Mouse (Mus musculus) liver, embryonic 15.5 days (tissue): ENCODE data around the gene Gins2. TPM values are rescaled to one million over a fixed set of nuclear protein-coding genes. Genes with fewer than 3 reads are reported as not detected.
A peak's percentile ranks its signal among the peaks of the same experiment; 100 is the strongest.

Source experiments
- ATAC-seq: fragments of 200-750 bp; cut with Nextera tagmentation; 2 replicates; pipeline ENCODE4 v1.8.0; 2017; ENCODE audit warnings: moderate number of reproducible peaks, mild to moderate bottlenecking, moderate library complexity; ENCODE audit not compliant: insufficient read depth
- H3K27ac ChIP-seq: fragments of 300-500 bp; sonication (generic); replicated peaks from 2 replicates; pipeline ENCODE4 v1.5.1; 2015; ENCODE audit warnings: mild to moderate bottlenecking, inconsistent platforms
- H3K27me3 ChIP-seq: fragments of 300-500 bp; sonication (generic); 2 replicates; pipeline ENCODE4 v1.6.1; 2015; ENCODE audit warnings: mild to moderate bottlenecking, inconsistent platforms
- H3K36me3 ChIP-seq: fragments of 300-500 bp; sonication (generic); replicated peaks from 2 replicates; pipeline ENCODE4 v1.6.1; 2015; ENCODE audit warnings: moderate library complexity, mild to moderate bottlenecking, inconsistent platforms
- H3K4me1 ChIP-seq: fragments of 300-500 bp; sonication (generic); replicated peaks from 2 replicates; pipeline ENCODE4 v1.6.1; 2015; ENCODE audit warnings: inconsistent platforms
- H3K4me2 ChIP-seq: fragments of 300-500 bp; sonication (generic); 2 replicates; pipeline ENCODE4 v1.6.1; 2015; ENCODE audit warnings: moderate library complexity, mild to moderate bottlenecking, inconsistent platforms
- H3K4me3 ChIP-seq: fragments of 300-500 bp; sonication (generic); replicated peaks from 2 replicates; pipeline ENCODE4 v1.5.1; 2015; ENCODE audit warnings: mild to moderate bottlenecking, inconsistent platforms
- H3K9ac ChIP-seq: fragments of 300-500 bp; sonication (generic); 2 replicates; pipeline ENCODE4 v1.6.1; 2015; ENCODE audit warnings: moderate library complexity, mild to moderate bottlenecking, inconsistent platforms
- H3K9me3 ChIP-seq: fragments of 300-500 bp; sonication (generic); replicated peaks from 2 replicates; pipeline ENCODE4 v1.6.1; 2016; ENCODE audit warnings: inconsistent platforms
- WGBS: fragments of 180-500 bp; shearing (Covaris S2); methylation state at CpG from one replicate; pipeline ENCODE4 v1.1.7; 2015; ENCODE audit warnings: mixed read lengths; ENCODE audit not compliant: insufficient replicate concordance; 5-methylcytosine and 5-hydroxymethylcytosine counted together
- polyA plus RNA-seq: library from polyadenylated mRNA; unstranded; fragments of >200 nt; fragmentation: Nextera tagmentation; extraction: Ambion mirVana; gene quantifications from 2 replicates; pipeline ENCODE4 v1.2.1, GENCODE M21; 2015

The Gins2 gene
- polyA plus RNA-seq, 1 experiment from 2014 or later: 52.3 TPM

- no peak overlapping the region for H3K4me3 ChIP-seq
- no peaks in the 10 kb centered on the region for H3K9me3 ChIP-seq
- no peak for ATAC-seq
- H3K27me3 ChIP-seq: peaks cover 6% of the 10 kb centered on the region; the same call in 1 of the 2 replicates
- peaks cover 3% of the 10 kb centered on the region; the same call in 1 of the 2 replicates for H3K4me1 ChIP-seq
- WGBS: 27% methylated on average over 7 of the region's 7 CpGs
- no peaks in the 10 kb centered on the region for H3K36me3 ChIP-seq
- no peak overlapping the region for H3K9ac ChIP-seq
- H3K4me2 ChIP-seq: no peak overlapping the region
- no peak overlapping the region for H3K27ac ChIP-seq
Observed at GRCm38 (mm10) chr8:120599504-120599903, 10.4 kb upstream of the Gins2 start.

DNA sequence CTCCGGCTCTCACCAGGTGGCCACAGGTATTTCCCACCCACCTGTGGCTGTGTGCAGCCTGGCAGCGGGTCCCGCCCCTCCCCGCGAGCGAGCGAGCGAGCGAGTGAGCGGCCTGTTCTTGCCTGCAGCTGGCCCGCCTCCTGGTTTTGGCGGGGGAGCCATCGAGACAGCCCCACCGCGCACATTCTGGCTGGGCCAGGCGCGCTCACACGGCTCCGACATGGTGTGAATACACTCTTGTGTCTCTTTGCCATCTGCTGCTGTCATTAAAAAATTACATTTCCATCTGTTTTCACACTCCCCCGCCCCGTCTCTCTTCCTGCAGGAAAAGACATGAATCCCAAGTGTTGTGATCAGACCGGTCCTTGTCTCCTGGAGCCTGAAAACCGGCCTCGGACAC is 9.5 kb upstream of the Gins2 start:
- ATAC-seq: no peak

GRCm38 (mm10) chr8:120595963-120596362 is 6.9 kb upstream of the Gins2 start:
- H3K9ac ChIP-seq: no peak overlapping the region
- no peaks in the 10 kb centered on the region for H3K9me3 ChIP-seq
- no peak for ATAC-seq
- 12% methylated on average over 5 of the region's 5 CpGs for WGBS
- no peaks in the 10 kb centered on the region for H3K36me3 ChIP-seq
- H3K27ac ChIP-seq: no peak overlapping the region
- H3K4me1 ChIP-seq: peaks cover 6% of the 10 kb centered on the region; the same call in 1 of the 2 replicates
- no peak overlapping the region for H3K4me3 ChIP-seq
- H3K4me2 ChIP-seq: no peak overlapping the region
- peaks cover 6% of the 10 kb centered on the region; the same call in 1 of the 2 replicates for H3K27me3 ChIP-seq

More for the DNA sequence above, 9.5 kb upstream of the Gins2 start:
- no peak overlapping the region for H3K27ac ChIP-seq
- H3K4me3 ChIP-seq: no peak overlapping the region
- no peaks in the 10 kb centered on the region for H3K9me3 ChIP-seq
- H3K4me2 ChIP-seq: no peak overlapping the region
- peaks cover 3% of the 10 kb centered on the region; the same call in 1 of the 2 replicates for H3K4me1 ChIP-seq
- H3K36me3 ChIP-seq: no peaks in the 10 kb centered on the region
- peaks cover 6% of the 10 kb centered on the region; the same call in 1 of the 2 replicates for H3K27me3 ChIP-seq
- WGBS: 57% methylated on average over 24 of the region's 24 CpGs
- no peak overlapping the region for H3K9ac ChIP-seq

- no peak for ATAC-seq
- Histone ChIP-seq H3K4me1 (peaks cover 13% of the 10 kb centered on the region), H3K9me3 (no peaks in the 10 kb centered on the region), H3K27ac (no peak overlapping the region), H3K9ac (no peak overlapping the region), H3K4me3 (no peak overlapping the region), H3K27me3 (peaks cover 6% of the 10 kb centered on the region; the same call in 1 of the 2 replicates), H3K36me3 (no peaks in the 10 kb centered on the region), H3K4me2 (no peak overlapping the region)
- 79% methylated on average over 5 of the region's 5 CpGs for whole genome bisulfite sequencing
Observed at GRCm38 (mm10) chr8:120594571-120594970, 5.5 kb upstream of the Gins2 start.

GRCm38 (mm10) chr8:120591587-120592292 is 2.6 kb upstream of the Gins2 start:
- H3K4me2 ChIP-seq: 0 out of 2 replicates have a peak overlapping the region, but pooled peaks have one; percentile 1
- 0 out of 2 replicates have a peak overlapping the region, but pooled peaks have one; percentile 29 for H3K27ac ChIP-seq
- H3K4me1 ChIP-seq: peaks cover 32% of the 10 kb centered on the region
- H3K27me3 ChIP-seq: no peaks in the 10 kb centered on the region
- H3K4me3 ChIP-seq: no peak overlapping the region
- H3K9ac ChIP-seq: no peak overlapping the region
- no peak for ATAC-seq
- no peaks in the 10 kb centered on the region; the same call in none of the 2 replicates for H3K36me3 ChIP-seq
- H3K9me3 ChIP-seq: no peaks in the 10 kb centered on the region
- 50% methylated on average over 10 of the region's 10 CpGs for WGBS

GRCm38 (mm10) chr8:120589921-120590320 is 817 bp upstream of the Gins2 start:
- no peak for ATAC-seq
- H3K36me3 ChIP-seq: peaks cover 12% of the 10 kb centered on the region
- peak overlapping the region; percentile 98 for H3K4me2 ChIP-seq
- no peaks in the 10 kb centered on the region for H3K9me3 ChIP-seq
- WGBS: 46% methylated on average over 2 of the region's 2 CpGs
- H3K9ac ChIP-seq: peak overlapping the region; percentile 45
- peak overlapping the region; percentile 77 for H3K4me3 ChIP-seq
- peaks cover 33% of the 10 kb centered on the region for H3K4me1 ChIP-seq
- no peaks in the 10 kb centered on the region for H3K27me3 ChIP-seq
- H3K27ac ChIP-seq: peak overlapping the region; percentile 35; the same call in 1 of the 2 replicates

DNA sequence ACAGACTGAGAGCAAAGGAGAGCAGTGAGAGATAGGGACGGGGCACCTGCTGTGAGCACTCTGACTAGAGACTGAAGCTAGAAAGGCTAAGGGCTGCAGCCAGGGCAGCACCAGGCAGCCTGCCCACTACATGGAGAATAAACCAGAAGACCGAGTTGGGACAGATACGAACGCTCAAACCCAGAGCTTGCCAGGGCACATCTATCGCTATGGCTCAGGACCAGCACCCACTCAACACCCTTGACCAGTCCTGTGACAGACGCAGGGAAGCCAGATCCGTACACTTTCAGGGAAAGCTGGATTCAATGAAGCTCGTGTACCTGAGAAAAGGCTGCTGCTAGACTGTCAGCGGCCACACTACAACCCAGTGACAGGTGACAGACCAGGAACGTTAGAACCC is 3.6 kb downstream of the Gins2 start:
- Histone ChIP-seq H3K36me3 (peaks cover 44% of the 10 kb centered on the region), H3K4me2 (no peak overlapping the region), H3K4me3 (no peak overlapping the region), H3K4me1 (peaks cover 30% of the 10 kb centered on the region), H3K9me3 (no peaks in the 10 kb centered on the region), H3K9ac (no peak overlapping the region), H3K27me3 (no peaks in the 10 kb centered on the region), H3K27ac (no peak overlapping the region)
- WGBS: 87% methylated on average over 10 of the region's 10 CpGs
- no peak for ATAC-seq

- WGBS: 87% methylated on average over 8 of the region's 8 CpGs
- H3K9ac ChIP-seq: no peak overlapping the region
- no peaks in the 10 kb centered on the region for H3K27me3 ChIP-seq
- no peak overlapping the region for H3K27ac ChIP-seq
- no peaks in the 10 kb centered on the region for H3K9me3 ChIP-seq
- H3K4me1 ChIP-seq: peaks cover 1% of the 10 kb centered on the region
- peaks cover 80% of the 10 kb centered on the region for H3K36me3 ChIP-seq
- no peak overlapping the region for H3K4me3 ChIP-seq
- ATAC-seq: no peak
- H3K4me2 ChIP-seq: no peak overlapping the region
Observed at GRCm38 (mm10) chr8:120581811-120582210, 7.3 kb downstream of the Gins2 start.

DNA sequence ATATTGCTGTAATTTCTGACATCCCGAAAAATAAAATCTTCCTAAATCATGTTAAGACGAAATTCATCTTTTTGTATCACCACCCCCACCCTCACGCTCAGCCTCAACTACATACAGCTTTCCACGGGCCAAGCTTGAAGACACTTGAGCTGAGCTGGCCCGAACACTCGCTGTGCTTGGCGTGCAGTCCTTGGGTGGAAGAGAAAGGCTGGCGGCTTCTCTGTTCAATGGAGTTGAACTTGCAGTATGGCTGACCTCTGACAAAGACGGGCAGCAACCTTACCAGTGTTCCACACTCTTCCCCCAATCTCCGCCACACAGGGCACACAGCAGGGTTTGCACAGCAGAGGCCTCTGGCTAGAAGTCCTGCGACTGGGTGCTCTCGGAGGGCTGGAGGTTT is 7.8 kb downstream of the Gins2 start:
- no peak overlapping the region for H3K4me3 ChIP-seq
- H3K4me2 ChIP-seq: no peak overlapping the region
- peaks cover 85% of the 10 kb centered on the region for H3K36me3 ChIP-seq
- no peak for ATAC-seq
- H3K27me3 ChIP-seq: no peaks in the 10 kb centered on the region
- no peaks in the 10 kb centered on the region for H3K9me3 ChIP-seq
- 84% methylated on average over 12 of the region's 12 CpGs for WGBS
- no peak overlapping the region for H3K9ac ChIP-seq
- no peak overlapping the region for H3K27ac ChIP-seq
- peaks cover 1% of the 10 kb centered on the region; the same call in 1 of the 2 replicates for H3K4me1 ChIP-seq

DNA sequence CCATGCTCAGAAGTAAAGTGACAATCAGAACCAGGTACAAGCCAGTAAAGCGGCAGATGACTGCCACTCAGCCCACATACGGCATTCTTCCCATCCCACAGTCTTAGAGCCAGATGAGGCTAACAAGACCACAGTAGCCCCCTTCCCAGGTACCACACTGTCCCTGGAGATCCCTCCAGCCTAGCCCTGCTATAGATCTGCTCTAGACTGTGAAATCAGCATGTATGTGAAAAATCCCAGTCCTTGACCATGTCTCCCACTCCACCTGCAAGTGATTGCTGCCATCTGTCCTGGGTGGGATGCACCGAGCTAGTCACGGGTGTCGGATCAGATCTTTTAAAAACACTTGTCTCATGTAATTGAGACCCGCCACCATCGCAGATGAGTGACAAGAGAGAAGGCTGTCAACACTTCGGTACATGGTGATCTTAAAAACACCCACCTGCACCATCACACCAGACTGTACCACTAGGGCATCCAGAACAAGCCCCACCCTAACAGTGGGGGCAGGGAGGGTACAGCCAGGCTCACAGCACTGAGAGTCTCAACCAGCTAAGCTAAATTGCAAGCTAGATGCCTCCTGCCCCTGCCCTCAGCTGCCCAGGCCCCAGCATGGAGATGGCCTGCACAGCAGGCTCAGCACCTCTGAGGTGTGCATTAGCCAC is 8.6 kb downstream of the Gins2 start:
- 85% methylated on average over 8 of the region's 8 CpGs for WGBS
- no peak for ATAC-seq

GRCm38 (mm10) chr8:120577821-120578220 is 11.3 kb downstream of the Gins2 start:
- no peak overlapping the region for H3K4me3 ChIP-seq
- peaks cover 94% of the 10 kb centered on the region for H3K36me3 ChIP-seq
- no peak overlapping the region for H3K4me2 ChIP-seq
- no peak overlapping the region for H3K9ac ChIP-seq
- no peaks in the 10 kb centered on the region for H3K9me3 ChIP-seq
- H3K27me3 ChIP-seq: no peaks in the 10 kb centered on the region
- ATAC-seq: no peak
- peaks cover 22% of the 10 kb centered on the region for H3K4me1 ChIP-seq
- no peak overlapping the region for H3K27ac ChIP-seq
- WGBS: 94% methylated on average over 17 of the region's 17 CpGs

More for the DNA sequence above, 8.6 kb downstream of the Gins2 start:
- Histone ChIP-seq H3K4me1 (peaks cover 10% of the 10 kb centered on the region), H3K27ac (no peak overlapping the region), H3K27me3 (no peaks in the 10 kb centered on the region), H3K4me3 (no peak overlapping the region), H3K36me3 (peaks cover 87% of the 10 kb centered on the region), H3K9ac (no peak overlapping the region), H3K9me3 (no peaks in the 10 kb centered on the region), H3K4me2 (no peak overlapping the region)
